Mouse (Mus musculus) R1 (cell line): ENCODE measurements at regions not wholly inside any gene's neighbourhood (a gene's known extent, or its start where the extent isn't known, plus 50 kb on each side); places are given as distances from the start of the nearest gene placed in this dataset.

ENCODE experiments used
- DNase-seq: peaks from one replicate; pipeline ENCODE4 v3.0.0-alpha.2; 2018; ENCODE audit warnings: low read depth, low spot score

DNA sequence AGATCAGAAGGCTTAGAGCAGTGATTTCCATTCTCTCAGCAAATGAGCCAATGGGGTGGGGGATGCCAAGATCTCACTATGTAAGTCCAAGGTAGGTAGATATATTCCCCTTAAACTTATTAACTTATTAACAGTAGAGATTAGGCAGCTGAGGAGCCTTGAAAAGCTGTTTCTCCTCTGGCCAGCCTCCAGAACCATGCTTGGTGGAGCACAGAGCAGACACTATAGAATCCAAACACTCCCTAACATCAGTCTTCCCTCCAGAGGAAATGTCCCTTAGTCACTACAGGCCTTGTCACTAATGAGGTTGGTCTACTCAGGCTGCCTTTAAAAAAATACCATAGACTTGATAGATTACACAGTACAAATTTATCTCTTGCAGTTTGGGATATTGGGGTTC is 152.8 kb upstream of the Usp24 start:
- no peak for DNase-seq

DNA sequence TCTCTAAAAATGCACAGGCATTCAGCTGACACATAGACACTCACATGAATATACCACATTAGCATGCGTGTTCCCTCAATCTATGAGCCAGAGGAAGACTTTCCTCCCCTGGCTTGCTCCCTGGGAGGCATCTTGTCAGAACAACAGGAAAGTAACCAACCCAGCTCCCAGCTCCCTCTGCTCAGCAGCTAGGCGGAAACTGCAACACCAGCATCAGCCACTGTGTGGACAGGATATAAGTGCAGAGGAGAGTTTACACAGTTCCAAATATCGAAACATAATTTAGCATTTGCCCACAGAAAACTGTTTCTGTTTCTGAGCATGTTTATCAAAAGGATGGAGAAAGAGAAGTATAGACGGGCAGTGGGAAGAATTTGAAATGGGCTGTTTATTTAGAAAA is 148.3 kb upstream of the Usp24 start:
- no peak for DNase-seq

DNA sequence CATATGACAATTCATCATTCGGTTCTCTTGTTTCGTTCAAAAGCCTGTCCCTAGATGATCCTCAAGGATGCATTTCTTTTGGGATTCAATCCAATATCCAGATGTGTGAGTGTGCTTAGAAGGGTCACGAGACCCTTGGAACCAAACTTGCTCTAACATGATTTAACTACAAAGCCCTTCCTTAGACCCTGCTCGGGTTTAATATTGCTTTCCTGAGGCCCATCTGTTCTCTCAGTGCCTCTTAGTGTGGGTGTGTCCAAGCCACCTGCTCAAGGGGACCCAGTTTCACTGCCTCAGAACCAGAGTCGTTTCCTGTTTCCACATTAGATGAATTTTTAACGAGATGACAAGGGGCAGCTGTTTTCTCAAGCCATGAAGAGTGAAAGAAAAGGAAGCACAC is 147.3 kb upstream of the Usp24 start:
- DNase-seq = no peak

DNA sequence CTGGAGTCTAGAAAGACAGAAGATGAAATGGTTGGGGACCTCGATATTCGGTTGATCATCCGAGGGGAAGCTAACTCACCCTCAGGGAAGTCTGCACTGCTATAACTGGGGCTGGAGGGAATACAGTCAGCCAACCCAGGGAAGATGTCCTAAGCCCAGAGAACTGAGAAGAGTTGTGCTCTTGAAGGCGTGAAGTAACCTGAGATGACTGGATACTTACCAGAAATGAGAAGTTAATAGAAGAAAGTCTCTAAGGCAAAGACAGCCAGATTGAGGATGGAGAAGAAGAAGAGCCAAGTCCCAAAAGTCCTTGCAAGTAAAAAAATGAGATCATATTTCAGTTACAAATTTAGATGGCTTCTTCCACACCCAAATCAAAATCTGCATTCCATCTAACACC is 146.5 kb upstream of the Usp24 start:
- DNase-seq = no peak

DNA sequence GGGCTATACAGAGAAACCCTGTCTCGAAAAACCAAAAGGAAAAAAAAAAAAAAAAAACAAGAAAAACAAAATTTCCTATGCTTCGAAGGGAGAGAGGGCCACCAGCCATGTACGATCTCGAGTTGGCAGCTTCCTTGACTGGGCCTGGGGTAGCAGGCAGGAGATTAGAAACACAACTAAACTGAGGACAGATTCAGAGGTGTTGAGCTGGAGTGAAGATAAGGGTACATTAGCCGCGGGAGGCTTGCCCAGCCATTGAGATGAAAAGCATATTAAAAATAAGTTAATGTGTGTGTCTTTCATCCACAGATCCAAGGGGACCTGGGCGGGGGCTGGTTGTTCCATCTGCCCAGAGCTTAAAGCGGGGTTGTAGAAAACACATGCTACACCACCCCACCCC is 145.3 kb upstream of the Usp24 start:
- DNase-seq = no peak

DNA sequence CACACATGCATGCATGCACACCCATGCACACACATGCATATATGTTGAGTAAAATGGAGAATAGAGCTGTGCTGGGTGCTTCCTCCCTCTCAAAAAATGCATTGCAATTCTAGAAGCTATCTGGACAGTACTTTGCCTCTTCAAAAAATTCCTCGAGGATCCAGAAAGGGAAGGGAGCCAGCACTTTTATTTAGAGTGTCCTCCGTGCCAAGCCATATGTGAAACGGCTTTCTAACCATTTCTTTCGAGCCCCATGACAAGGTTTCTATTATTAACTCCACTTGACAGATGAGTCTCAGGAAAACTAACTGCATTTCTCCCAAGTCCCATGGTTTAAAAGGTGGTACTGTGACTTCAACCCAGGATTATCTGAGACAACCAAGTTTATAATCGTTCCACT is 140.7 kb upstream of the Usp24 start:
- DNase-seq = no peak

DNA sequence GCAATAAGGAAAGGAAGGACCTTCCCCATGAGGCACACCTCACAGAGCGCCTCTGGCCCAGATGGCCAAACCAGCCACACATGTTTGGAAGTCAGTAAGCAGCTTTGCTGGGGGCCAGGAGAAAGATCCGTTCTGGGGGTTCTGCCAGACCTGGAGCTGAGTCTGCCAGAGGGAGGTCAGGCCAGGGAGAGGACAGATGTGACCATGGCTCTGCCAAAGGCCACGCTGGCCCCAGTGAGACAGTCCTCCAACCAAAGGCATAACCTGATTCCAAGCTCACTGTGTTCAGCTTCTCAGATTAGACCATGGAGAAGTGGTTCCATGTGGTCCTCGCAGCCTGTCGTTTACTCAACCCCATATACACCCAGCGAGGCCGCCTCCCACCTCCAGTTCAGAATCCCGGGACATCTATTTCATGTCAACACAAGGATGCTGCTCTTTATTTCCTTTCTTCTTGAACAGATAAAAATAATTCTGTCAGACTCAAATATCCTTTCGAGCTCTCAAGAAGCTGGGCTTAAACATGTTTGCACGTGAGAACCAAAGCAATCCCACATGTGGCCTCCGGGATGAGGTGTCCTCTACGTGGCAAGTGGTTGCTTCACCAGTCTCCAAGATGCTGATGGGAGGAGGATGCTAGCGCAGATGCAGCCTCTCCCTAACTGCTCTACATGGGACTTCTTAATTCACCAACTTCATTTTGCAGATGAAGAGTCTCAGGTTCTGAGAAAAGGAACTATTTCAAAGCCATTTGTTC is 130.1 kb upstream of the Usp24 start:
- DNase-seq = no peak

DNA sequence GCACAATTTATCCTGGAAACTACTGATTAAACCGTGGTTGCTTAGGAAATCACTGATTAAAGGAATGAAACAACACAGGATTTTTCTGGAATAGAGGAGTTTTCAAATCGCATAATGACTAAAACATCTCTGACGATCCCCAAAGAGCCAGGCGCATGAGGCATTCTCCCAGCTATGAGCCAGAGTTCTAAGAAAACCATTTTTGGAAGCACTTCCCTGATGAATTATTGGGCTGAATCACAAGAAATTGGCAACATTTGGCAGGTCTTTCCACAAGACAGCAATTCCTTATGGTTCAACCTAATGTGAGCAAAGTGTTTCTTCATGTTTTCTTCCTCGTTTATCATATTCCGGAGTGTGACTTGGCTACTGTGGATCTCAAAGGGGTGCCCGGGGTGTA is 129.3 kb upstream of the Usp24 start:
- no peak for DNase-seq

DNA sequence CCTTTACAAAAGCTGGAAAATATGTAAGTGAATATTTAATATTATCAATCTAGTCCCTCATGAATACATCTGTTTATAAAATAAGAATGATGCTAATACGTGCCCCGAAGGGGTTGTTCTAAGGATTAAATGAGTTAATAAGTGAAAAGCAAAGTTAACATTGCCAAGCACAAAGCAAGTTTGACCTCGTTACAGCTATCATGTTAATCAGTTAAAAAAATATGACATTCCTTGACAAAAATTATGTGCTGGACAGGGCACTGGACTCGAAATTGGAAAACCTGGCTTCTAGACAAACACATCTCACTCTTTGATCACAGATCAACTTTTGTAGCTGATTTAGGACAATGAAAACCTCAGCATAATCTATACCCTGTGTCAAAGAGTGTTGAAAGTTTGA is 125.8 kb upstream of the Usp24 start:
- DNase-seq = no peak

DNA sequence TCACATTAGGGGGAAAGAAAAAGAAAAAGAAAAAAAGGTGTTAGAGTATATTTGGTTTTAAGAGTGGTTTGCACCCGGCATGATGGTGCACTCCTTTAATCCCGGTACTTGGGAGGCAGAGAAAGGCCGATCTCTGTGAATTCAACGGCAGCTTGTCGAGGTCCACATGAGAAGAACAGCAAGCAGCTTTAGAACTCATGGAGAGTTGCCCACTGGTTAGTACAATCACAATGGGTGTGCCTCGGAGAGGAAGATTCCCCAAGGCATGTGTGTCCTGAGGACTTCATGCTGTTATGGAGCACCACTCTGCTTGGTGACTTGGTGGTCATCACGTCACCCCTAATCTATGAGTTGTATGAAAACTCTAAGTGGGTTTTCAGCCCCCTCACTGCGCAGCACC is 124.7 kb upstream of the Usp24 start:
- no peak for DNase-seq

DNA sequence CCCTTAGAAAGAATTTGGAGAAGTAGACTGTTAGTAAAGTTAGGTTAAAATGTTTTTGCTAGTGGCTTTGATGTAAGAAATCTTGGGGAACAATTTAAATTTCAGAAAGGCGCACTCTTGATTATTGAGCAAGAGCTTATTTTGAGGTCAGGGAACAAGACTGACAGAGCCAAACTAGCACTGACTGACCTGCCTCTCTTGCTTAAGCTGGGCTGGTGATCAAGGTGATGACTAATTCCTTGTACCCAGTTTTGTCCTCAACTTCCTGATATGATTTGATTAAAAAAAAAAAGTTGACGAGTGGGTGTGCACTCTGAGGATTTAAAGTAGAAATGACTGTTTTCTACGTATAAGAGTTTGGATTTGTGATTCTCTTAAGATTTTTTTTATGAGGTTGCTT is 124.2 kb upstream of the Usp24 start:
- no peak for DNase-seq

DNA sequence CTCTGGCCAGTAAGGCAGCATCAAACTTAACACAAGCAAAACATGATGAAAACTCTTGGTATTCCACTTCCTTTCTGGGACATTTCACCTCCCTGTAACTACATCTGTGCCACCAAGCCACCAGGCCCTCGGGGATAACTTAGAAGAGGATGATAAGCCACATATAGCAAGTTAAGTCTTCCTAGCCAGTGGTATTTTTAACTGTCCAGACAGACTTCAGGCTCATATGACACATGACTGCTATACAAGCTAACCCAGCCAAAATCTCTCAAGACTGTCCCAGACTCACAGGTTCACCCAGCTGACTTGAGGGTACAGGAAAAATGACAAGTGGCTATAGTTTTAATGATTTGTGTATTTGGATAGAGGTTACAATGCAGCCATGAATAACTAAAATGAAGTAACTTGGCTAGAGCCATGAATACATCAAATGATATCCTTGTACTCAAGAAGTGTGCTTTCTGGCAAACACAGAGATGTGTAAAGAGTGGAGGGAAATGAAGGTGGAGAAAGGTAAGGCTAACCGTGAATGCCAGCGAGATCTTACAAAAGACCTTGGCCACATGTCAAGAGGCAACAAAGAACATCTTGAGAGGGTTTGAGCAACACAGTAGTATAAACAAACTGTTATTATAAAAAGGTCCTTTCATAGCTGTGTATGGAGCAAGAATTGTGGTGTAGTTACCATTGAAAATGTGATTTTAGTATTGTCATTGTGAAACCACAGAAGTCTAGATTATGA is 122.6 kb upstream of the Usp24 start:
- no peak for DNase-seq

DNA sequence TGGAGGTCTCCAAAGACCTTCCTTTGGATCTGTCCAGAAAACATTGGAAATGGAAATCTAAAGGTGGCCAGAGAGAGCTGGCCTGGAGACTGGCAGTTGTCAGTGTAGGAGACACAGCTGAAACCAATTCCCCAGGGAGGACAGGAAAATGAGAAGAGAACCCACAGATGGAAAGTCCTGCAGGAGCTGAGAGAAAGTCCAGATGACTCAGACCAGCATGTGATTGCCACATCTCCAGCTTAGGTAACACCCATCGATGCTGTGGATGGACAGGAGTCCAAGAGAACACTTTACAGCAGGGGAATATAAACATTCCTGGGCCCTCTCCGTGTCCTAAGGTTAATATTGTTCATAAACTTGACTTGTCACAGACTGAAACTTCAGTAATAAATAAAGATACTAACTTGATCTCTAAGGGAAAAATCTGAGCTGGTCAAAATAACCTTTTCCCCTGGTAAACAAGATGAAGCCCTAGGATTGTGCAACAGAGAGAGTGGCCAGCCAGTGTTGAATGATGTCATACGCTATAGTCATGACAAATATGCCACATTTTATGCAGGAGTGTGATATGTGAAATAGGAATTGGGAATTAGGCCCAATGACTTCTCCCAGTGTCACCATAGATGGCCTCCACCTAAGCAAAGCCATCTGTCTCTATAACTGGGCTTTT is 120.4 kb upstream of the Usp24 start:
- DNase-seq = no peak

DNA sequence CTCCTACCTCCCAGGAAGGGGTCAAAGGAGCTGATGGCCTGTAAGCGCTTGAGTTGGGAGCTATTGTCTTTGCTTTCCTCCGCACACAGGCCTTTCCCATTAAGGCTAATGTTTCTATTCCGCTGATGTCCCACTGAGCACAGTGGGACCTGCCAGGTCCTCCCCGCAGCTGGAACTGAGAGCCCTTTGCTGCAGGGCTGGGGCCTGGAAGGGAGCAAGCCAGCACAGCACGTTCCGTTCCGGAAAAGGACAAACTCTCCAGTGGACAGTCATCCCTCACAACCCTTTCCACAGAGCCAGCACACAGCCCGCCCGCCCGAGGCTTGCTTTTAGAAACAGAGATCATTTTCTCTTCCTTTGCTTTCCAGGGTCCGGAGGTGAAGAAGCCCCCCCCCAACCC is 116.2 kb upstream of the Usp24 start:
- peak; percentile 49 for DNase-seq

DNA sequence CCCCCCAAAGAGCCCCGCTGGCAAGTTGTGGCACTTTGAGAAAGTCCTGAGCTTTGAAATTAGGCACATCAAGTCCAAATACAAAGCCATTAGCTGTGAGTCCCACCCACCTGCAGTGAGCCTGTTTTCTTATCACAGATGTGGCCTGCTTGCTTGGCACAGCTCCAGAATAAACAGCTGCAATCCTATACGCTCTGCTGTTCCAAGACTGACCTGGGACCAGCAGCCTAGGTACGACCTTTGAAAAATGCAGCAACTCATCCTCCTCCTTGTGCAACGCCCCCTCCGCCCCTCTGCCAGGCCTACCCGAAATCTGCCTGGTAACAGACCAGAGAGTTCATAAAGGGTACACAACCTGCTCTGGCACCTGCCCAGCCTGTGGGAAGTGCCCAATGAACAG is 115.8 kb upstream of the Usp24 start:
- DNase-seq = peak; percentile 33

DNA sequence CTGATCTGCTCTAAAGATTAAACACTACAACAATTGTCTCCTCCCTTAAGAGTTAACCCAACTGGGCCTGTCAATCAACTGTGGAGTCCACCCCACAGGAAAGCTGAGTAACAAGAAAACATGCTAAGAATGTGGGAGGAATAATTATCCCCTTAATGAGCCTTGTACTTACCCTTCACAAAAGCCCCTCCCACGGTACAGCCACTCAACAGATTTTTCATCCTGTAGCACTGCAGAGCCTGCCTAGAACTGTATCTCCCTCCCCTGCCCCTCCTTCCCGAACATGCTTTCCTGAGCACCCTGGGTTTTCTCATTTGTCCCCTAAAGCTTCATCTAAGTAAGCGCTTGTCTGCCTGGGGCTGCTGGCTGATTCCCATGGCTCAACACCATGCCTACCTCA is 113.5 kb upstream of the Usp24 start:
- peak; percentile 64 for DNase-seq

DNA sequence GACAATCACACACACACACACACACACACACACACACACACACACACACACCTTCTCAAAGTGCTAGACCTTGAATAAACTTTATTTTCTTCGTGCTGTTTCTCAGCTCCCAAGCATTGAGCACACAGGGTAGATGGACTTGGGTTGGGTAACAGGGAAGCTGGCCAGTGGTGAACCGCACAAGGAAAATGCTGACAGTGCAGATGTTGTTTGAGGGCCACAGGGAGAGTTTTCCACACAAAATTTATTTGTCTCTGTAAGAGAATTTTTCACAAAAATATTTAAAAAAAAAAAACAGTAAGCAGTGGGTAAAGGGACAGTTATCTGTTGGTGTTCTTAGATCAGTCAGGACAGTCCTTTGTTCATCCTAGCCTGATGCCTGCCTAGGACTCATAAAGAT is 110.8 kb upstream of the Usp24 start:
- no peak for DNase-seq

DNA sequence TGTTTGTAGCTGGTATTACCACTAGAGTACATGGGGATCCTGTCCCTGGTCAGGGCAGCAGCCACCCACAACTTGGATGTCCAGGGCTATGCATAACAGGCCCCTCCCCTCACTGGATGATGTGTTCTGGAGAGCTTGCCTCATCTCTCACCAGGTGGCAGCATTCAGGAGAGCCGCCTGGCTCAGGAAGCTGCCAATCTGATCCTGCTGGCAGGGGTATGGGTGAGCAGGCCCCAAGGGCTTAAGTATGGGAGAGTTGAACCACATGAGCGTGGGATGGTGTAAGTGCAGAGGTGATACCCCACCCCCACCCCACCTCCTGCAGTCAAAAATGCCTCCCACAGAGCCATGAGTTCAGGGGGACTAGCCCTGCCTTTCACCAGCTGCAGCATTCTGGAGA is 110.0 kb upstream of the Usp24 start:
- no peak for DNase-seq

DNA sequence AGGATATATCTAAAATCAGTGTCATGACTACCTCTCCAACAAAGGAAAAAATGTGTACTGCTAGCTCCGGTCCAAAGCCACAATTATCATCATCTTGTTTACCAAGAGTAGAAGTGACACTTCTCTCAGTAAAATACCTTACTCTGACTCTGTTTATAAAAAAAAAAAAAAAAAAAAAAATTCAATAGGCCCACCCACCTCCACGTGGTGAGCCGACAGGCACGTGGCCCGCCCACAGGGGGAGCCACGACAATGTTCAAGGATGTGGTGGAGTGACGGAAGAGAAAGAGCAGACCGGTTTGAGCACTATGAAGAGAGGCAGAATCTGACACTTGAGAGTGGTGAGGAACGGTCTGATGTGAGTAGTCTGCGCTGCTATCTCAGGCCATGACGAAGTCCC is 106.5 kb upstream of the Usp24 start:
- peak; percentile 21 for DNase-seq

DNA sequence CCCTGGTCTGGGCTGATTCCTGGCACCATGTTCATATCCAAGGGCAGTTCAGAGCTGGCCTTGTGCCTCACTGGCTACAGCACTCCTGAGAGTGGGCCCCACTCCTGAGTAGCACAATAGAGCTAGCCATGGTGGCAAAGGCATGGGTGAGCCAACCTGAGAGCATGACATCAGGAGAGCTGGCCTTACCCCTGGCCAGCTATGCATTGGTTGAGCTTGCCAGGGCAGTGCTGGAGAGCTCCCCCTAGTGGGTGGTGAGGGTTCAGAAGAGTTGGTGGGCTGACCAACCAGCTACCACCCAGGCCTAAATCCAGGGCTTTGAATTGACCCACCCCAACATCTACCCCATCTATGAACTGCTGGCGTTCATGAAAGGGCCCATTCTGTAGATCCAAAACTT is 106.0 kb upstream of the Usp24 start:
- peak; percentile 14 for DNase-seq

DNA sequence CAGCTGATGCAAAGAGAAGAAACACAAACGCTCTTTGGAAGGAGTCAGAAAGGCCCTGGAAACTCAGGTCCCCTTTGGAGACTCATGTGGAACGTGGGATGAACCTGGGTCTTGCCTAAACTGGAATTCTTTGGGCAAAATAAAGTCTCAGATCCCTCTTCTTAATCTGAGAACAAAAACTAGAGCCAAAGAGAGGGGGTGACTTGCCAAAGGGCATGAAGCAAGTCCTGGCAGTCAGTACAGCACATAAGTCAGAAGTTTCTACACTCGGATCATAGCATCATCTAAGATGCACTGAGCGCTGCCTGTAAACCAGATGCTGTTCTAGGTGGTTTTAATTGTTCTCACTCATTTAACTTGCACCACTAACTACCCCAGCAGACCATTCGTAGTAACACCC is 101.8 kb upstream of the Usp24 start:
- DNase-seq = no peak

DNA sequence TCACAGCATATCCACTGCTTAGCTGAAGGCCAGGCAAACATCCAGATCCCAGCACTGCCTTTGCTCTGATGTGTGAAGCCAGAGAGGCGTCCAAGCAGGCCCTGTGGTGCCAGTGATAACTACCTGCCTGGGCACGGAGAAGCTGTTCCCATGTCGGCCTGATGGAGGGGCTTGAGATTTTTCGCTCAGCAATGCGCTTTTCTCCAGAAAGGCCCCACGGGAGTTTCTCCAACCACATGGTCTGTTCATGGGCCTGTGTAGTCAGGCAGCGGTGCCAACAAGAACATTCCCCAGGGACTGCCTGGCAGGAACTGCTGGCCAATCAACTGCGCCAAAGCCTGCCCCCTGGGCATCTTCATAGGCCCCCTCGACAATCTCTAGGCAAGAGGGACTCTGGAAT is 95.4 kb upstream of the Usp24 start:
- DNase-seq = no peak
